Mouse (Mus musculus): Measurements from ENCODE around the gene Bola3.

The Bola3 gene

GRCm38 (mm10) chr6:83394122-83394521 is 45.2 kb downstream of the Bola3 start:
- no peak for DNase-seq (ENCODE audit: extremely low spot score, low spot score)

- DNase-seq (ENCODE audit: extremely low spot score, low spot score), result no peak
Measured at GRCm38 (mm10) chr6:83395544-83396229, 46.7 kb downstream of the Bola3 start.

- DNase-seq (ENCODE audit: extremely low spot score, low spot score), result no peak
Measured at GRCm38 (mm10) chr6:83396711-83397110, 47.8 kb downstream of the Bola3 start.

GRCm38 (mm10) chr6:83397728-83398127 is 48.8 kb downstream of the Bola3 start:
- DNase-seq (ENCODE audit: extremely low spot score, low spot score), result no peak

- DNase-seq (ENCODE audit: extremely low spot score, low spot score), result no peak
Measured at GRCm38 (mm10) chr6:83399790-83400189, 50.8 kb downstream of the Bola3 start.

DNA sequence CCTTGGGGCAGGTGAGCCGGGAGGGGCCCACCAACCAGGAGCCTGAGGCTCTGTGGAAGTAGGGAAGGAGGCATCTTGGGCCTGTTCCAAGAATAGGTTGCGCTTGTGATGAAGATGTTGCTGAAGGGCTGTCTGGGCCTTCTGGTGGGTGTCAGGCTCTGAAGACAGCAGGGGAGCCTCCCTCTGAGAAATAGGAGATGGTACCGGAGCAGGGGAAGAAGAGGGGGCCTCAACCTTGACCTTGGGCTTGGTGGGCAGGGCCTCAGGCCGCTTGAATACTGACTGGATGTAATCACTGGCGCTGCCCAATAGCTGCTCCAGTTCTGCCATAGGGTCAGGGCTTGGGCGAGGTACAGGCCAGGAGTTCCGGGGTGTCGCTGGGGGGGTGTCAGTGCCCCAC is 54.5 kb downstream of the Bola3 start:
- DNase-seq (ENCODE audit: extremely low spot score, low spot score), result no peak

- no peak for DNase-seq (ENCODE audit: extremely low spot score, low spot score)
Measured at GRCm38 (mm10) chr6:83404571-83404970, 55.6 kb downstream of the Bola3 start.

DNA sequence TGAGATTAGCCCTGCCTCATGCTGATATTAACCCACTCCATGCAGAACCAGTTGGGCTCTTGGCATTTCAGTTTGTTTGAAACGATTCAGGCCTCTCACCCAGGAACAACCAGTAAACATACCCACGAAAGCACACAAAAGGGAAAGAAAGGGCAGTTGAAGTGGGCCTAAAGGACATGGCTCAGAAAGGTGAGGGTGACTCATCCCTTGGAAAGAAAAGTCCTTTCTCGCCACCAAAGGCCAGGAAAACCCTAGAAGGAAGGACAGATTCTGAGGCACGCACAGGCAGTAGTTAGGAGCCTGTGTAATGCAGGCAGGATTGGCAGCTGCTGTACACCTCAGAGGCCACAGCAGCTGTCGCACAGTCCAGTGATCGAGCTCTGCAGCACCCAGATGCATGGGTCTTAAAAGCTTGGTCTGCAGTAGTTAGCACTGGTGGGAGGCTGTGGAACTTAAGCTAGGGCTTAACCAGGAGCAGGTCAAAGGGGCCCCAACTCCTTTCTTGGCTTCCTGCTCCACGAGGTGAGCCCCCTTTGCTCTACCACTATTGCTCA is 56.6 kb downstream of the Bola3 start:
- no peak for DNase-seq (ENCODE audit: extremely low spot score, low spot score)

- no peak for DNase-seq (ENCODE audit: extremely low spot score, low spot score)
Measured at GRCm38 (mm10) chr6:83408510-83408909, 59.6 kb downstream of the Bola3 start.
